Comparison of ENCODE assay signal across 8 mouse cellular contexts in genomic region chr16:89844580-89844979, GRCm38 (mm10).
DNase-seq lines count a peak whose midpoint lies in the region; ATAC-seq and TF ChIP-seq lines count a peak whose summit lies in the region.

No protein-coding gene starts in this region.

- peak; percentile 77 for ATAC-seq in cerebellum, adult (ENCODE audit: insufficient number of reproducible peaks, low FRiP score, low TSS enrichment)
- ATAC-seq in forebrain, embryonic 16.5 days, result peak; percentile 82
- peak; percentile 87 for ATAC-seq in hindbrain, postnatal 0 days
- peak; percentile 76 for ATAC-seq in midbrain, embryonic 12.5 days (ENCODE audit: low FRiP score, low read depth)

- H3K27me3 ChIP-seq in forebrain, embryonic 16.5 days (replicated peaks; ENCODE audit: control insufficient read depth, insufficient read depth, low read length), result no peaks in the 10 kb centered on the region
- no peaks in the 10 kb centered on the region for H3K27me3 ChIP-seq in hindbrain, postnatal 0 days (ENCODE audit: insufficient read depth, low read length)
- no peaks in the 10 kb centered on the region for H3K27me3 ChIP-seq in midbrain, embryonic 12.5 days

- H3K4me1 ChIP-seq in forebrain, embryonic 16.5 days (replicated peaks; ENCODE audit: control insufficient read depth, insufficient read depth, low read length), result no peaks in the 10 kb centered on the region
- H3K4me1 ChIP-seq in hindbrain, postnatal 0 days (ENCODE audit: insufficient read depth, low read length), result no peaks in the 10 kb centered on the region
- no peaks in the 10 kb centered on the region; the same call in 1 of the 2 replicates for H3K4me1 ChIP-seq in midbrain, embryonic 12.5 days

- H3K9me3 ChIP-seq in forebrain, embryonic 16.5 days (ENCODE audit: control insufficient read depth, low read length), result no peaks in the 10 kb centered on the region
- no peaks in the 10 kb centered on the region for H3K9me3 ChIP-seq in hindbrain, postnatal 0 days (ENCODE audit: low read length)
- 0 out of 2 replicates have a peak, but pooled peaks cover 4% of the 10 kb centered on the region for H3K9me3 ChIP-seq in midbrain, embryonic 12.5 days

- no peak overlapping the region for H3K27ac ChIP-seq in forebrain, embryonic 16.5 days (ENCODE audit: low read length)
- no peak overlapping the region for H3K27ac ChIP-seq in hindbrain, postnatal 0 days
- H3K27ac ChIP-seq in midbrain, embryonic 12.5 days (replicated peaks), result no peak overlapping the region

- H3K9ac ChIP-seq in forebrain, embryonic 16.5 days (replicated peaks; ENCODE audit: low read depth, low read length), result no peak overlapping the region
- no peak overlapping the region for H3K9ac ChIP-seq in hindbrain, postnatal 0 days (replicated peaks; ENCODE audit: low read length)
- no peak overlapping the region for H3K9ac ChIP-seq in midbrain, embryonic 12.5 days (replicated peaks)

- intact Hi-C loops in left cerebral cortex, postnatal 10 days (cut with DNase I), result loop anchor here (5.0 kb wide), 1 partner anchor 323 kb away; no protein-coding TSS in a partner anchor

- TF ChIP-seq CTCF in hindbrain, postnatal 0 days (IDR thresholded peaks at IDR 0.05; ENCODE audit: low read depth), result peak; percentile 95

- peak; percentile 64 for DNase-seq in heart, adult 8-10 months (ENCODE audit: low spot score)
- DNase-seq in heart, adult 11 months, result no peak
- DNase-seq in hindbrain, postnatal 0 days (ENCODE audit: low spot score), result peak; percentile 83
- DNase-seq in left cerebral cortex, postnatal 10 days (ENCODE audit: extremely low spot score in 1 of 2, low spot score in 2 of 2), result peak; percentile 50 to 59
- peak; percentile 21 to 42 for DNase-seq in spleen, postnatal 10 days (ENCODE audit: low spot score in 2 of 2)

- no peak overlapping the region for H3K4me2 ChIP-seq in forebrain, embryonic 16.5 days (ENCODE audit: low read length)
- H3K4me2 ChIP-seq in hindbrain, postnatal 0 days (ENCODE audit: low read depth, low read length), result no peak overlapping the region
- H3K4me2 ChIP-seq in midbrain, embryonic 12.5 days (replicated peaks), result no peak overlapping the region

- H3K36me3 ChIP-seq in forebrain, embryonic 16.5 days (ENCODE audit: control insufficient read depth, insufficient read depth), result peaks cover 4% of the 10 kb centered on the region; the same call in 1 of the 2 replicates
- H3K36me3 ChIP-seq in hindbrain, postnatal 0 days (ENCODE audit: insufficient read depth, low read length), result no peaks in the 10 kb centered on the region
- peaks cover 15% of the 10 kb centered on the region for H3K36me3 ChIP-seq in midbrain, embryonic 12.5 days

- H3K4me3 ChIP-seq in forebrain, embryonic 16.5 days (replicated peaks; ENCODE audit: low read length), result no peak overlapping the region
- H3K4me3 ChIP-seq in hindbrain, postnatal 0 days (ENCODE audit: low read length), result no peak overlapping the region
- H3K4me3 ChIP-seq in midbrain, embryonic 12.5 days, result no peak overlapping the region

- WGBS in forebrain, embryonic 16.5 days, result 38% methylated on average over 5 of the region's 5 CpGs
- 24% methylated on average over 5 of the region's 5 CpGs for WGBS in hindbrain, postnatal 0 days
- 44% methylated on average over 5 of the region's 5 CpGs for WGBS in midbrain, embryonic 12.5 days
